Mouse (Mus musculus): Measurements from ENCODE around the gene Ctsa. TPM values are rescaled to one million over a fixed set of nuclear protein-coding genes. Genes with fewer than 3 reads are reported as not detected.
"Not testable (repeated sequence)": the region's sequence is repeated elsewhere in the genome, so short reads cannot be mapped to it uniquely, and the experiment has no call there.

Ctsa gene
- polyA plus RNA-seq, 1 experiment from 2014 or later, result 99.9 TPM

DNA sequence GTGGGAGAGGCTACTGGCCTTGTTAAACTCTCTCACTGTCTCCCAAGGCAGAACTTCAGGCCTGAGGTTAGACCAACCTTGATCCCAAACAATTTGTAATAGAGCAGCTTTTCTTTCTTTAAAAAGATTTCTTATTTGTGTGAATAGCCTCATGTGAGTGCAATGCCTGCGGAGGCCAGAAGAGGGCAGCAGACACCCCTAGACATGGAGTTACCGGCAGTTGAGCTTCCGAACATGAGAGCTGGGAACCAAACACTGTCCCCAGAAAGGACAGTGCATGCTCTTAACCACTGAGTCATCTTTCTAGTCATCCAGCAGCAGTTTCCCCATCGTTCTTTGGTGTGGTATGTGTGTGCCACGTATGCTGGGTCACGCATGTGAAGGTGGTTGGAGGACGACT, 34.9 kb downstream of the Ctsa start:
- 0 out of 2 replicates have a peak overlapping the region, but pooled peaks have one; percentile 0 for H3K27ac ChIP-seq (replicated peaks)
- no peak overlapping the region for H3K9ac ChIP-seq (replicated peaks)
- H3K4me3 ChIP-seq (replicated peaks), result no peak overlapping the region
- no peak for ATAC-seq (ENCODE audit: low FRiP score)
- no peaks in the 10 kb centered on the region for H3K27me3 ChIP-seq (replicated peaks)
- no peak overlapping the region for H3K4me2 ChIP-seq
- 94% methylated on average over 7 of the region's 7 CpGs for WGBS
- H3K9me3 ChIP-seq (replicated peaks), result no peaks in the 10 kb centered on the region
- H3K36me3 ChIP-seq, result no peaks in the 10 kb centered on the region
- no peaks in the 10 kb centered on the region for H3K4me1 ChIP-seq

DNA sequence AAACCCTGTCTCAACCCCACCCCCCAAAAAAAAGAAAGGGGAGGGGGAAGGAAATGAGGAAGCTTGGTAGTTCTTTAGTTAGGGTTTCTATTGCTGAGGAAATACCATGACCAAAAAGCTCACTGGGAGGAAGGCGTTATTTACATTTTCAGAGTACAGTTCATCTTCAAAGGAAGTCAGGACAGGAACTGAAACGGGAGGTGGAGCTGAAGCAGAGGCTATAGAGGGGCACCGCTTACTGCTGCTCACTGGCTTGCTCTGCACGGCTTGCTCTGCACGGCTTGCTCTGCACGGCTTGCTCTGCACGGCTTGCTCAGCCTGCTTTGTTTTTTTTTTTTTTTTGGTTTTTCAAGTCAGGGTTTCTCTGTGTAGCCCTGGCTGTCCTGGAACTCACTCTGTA, 35.8 kb downstream of the Ctsa start:
- ATAC-seq (ENCODE audit: low FRiP score), result no peak
- H3K36me3 ChIP-seq, result no peaks in the 10 kb centered on the region
- 84% methylated on average over 7 of the region's 7 CpGs for WGBS

DNA sequence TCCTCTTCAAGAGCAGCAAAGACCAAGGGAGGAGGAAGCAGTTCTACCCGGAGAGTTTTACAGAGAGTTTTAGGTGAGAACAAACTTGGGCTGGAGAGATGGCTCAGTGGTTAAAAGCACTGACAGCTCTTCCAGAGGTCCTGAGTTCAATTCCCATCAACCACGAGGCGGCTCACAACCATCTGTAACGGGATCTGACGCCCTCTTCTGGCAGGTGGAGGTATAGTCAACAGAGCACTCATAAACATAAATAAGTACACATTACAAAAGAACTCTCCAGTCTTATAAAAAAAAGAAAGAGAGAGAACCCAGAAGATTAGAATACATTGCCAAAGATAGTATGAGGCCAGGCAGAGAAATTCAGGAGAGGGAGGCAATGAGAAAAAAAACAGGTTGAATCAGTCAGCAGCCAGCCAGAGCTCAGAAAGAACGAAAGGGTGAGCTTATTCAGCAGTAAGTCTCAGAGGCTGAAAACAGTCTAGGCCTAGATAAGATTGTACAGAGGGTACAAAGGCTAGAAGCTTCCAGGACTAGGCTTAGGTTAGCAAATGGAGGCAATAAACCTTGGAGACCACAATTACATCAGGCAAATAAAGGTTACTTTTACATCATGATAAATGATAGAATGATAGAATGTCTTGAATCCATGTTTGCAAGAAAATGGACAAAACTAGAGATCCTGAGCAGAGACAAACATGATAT, 39.1 kb downstream of the Ctsa start:
- no peak for ATAC-seq (ENCODE audit: low FRiP score)
- 60% methylated on average over 6 of the region's 6 CpGs for WGBS
- H3K9ac ChIP-seq (replicated peaks), result no peak overlapping the region
- H3K4me1 ChIP-seq, result 0 out of 2 replicates have a peak, but pooled peaks cover 12% of the 10 kb centered on the region
- no peak overlapping the region for H3K4me3 ChIP-seq (replicated peaks)
- H3K36me3 ChIP-seq, result no peaks in the 10 kb centered on the region
- H3K27ac ChIP-seq (replicated peaks), result no peak overlapping the region
- no peaks in the 10 kb centered on the region for H3K9me3 ChIP-seq (replicated peaks)
- H3K4me2 ChIP-seq, result no peak overlapping the region
- no peaks in the 10 kb centered on the region for H3K27me3 ChIP-seq (replicated peaks)

More for the DNA sequence above, 35.8 kb downstream of the Ctsa start:
- no peaks in the 10 kb centered on the region for H3K27me3 ChIP-seq (replicated peaks)
- no peaks in the 10 kb centered on the region for H3K4me1 ChIP-seq
- no peak overlapping the region for H3K9ac ChIP-seq (replicated peaks)
- no peak overlapping the region for H3K4me3 ChIP-seq (replicated peaks)
- H3K27ac ChIP-seq (replicated peaks), result no peak overlapping the region
- H3K4me2 ChIP-seq, result no peak overlapping the region
- H3K9me3 ChIP-seq (replicated peaks), result no peaks in the 10 kb centered on the region

DNA sequence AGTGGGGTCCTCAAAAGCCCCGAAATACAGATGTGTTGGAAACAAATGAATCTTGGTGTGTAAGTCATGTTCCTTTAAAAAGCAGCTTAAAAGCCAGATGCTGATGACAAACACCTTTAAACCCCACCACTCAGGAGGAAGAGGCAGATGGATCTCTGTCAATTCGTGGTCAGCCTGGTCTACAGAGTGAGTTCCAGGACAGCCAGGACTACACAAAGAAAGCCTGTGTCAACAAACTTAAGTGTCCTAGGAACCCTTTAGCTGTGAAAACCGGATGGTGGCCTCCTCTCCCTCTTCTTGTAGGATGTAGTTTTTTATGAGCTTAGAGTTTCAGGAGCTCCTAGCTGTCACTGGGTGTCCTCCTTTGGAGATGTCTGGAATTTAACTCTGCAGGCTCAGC, 40.9 kb downstream of the Ctsa start:
- 49% methylated on average over 3 of the region's 3 CpGs for WGBS
- peak overlapping the region; percentile 65; the same call in 1 of the 2 replicates for H3K27ac ChIP-seq (replicated peaks)
- peaks cover 26% of the 10 kb centered on the region for H3K4me1 ChIP-seq
- no peak overlapping the region for H3K4me3 ChIP-seq (replicated peaks)
- H3K9ac ChIP-seq (replicated peaks), result no peak overlapping the region
- ATAC-seq (ENCODE audit: low FRiP score), result no peak
- H3K27me3 ChIP-seq (replicated peaks), result no peaks in the 10 kb centered on the region
- no peaks in the 10 kb centered on the region for H3K36me3 ChIP-seq
- H3K9me3 ChIP-seq (replicated peaks), result no peaks in the 10 kb centered on the region
- H3K4me2 ChIP-seq, result no peak overlapping the region

DNA sequence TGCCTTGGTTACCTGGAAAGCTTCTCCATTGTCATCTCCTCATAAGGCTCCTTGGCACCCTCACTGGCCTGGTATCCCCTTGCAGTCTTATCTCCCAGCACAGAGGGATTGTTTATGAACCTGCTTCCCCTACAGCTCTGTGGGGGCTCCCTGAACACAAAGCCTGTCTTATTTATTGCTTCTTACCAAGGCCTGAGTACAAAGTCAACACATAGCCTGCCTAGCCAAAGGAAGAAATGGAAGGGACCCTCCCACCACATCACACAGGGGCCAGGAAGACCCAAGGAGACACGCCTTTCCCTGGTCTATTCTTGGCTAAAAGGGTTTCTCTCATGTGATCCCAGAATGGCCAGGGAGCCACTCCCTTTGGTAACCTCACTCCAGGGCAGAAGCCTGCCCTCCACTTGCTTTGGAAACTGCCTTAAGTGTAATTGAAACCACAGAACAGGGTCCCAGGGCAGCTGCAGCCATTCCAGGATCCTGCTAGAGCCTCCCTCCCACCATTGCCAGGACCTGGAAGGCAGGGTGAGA, 41.6 kb downstream of the Ctsa start:
- Histone ChIP-seq H3K9ac (replicated peaks) (no peak overlapping the region; the same call in 1 of the 2 replicates), H3K4me3 (replicated peaks) (no peak overlapping the region), H3K9me3 (replicated peaks) (no peaks in the 10 kb centered on the region), H3K36me3 (no peaks in the 10 kb centered on the region), H3K4me1 (peaks cover 28% of the 10 kb centered on the region), H3K27me3 (replicated peaks) (no peaks in the 10 kb centered on the region), H3K27ac (replicated peaks) (peak overlapping the region; percentile 65), H3K4me2 (no peak overlapping the region)
- WGBS, result 0% methylated on average over 1 of the region's 1 CpGs
- no peak for ATAC-seq (ENCODE audit: low FRiP score)

DNA sequence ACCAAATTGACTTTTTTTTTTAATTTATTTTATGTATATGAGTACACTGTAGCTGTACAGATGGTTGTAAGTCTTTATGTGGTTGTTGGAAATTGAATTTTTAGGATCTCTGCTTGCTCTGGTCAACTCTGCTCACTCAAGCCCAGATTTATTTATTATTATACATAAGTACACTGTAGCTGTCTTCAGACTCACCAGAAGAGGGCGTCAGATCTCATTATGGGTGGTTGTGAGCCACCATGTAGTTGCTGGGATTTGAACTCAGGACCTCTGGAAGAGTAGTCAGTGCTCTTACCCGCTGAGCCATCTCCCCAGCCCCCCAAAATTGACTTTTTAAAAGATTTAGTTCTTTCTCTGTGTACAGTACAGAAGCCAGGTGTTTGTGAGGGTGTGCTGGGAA, 43.0 kb downstream of the Ctsa start:
- not testable (repeated sequence) for H3K9ac ChIP-seq (replicated peaks); H3K27me3 ChIP-seq (replicated peaks); H3K36me3 ChIP-seq; H3K27ac ChIP-seq (replicated peaks); H3K4me3 ChIP-seq (replicated peaks); ATAC-seq (ENCODE audit: low FRiP score); H3K9me3 ChIP-seq (replicated peaks); H3K4me2 ChIP-seq
- H3K4me1 ChIP-seq, result peaks cover 35% of the 10 kb centered on the region
- WGBS, result 57% methylated on average over 2 of the region's 2 CpGs

DNA sequence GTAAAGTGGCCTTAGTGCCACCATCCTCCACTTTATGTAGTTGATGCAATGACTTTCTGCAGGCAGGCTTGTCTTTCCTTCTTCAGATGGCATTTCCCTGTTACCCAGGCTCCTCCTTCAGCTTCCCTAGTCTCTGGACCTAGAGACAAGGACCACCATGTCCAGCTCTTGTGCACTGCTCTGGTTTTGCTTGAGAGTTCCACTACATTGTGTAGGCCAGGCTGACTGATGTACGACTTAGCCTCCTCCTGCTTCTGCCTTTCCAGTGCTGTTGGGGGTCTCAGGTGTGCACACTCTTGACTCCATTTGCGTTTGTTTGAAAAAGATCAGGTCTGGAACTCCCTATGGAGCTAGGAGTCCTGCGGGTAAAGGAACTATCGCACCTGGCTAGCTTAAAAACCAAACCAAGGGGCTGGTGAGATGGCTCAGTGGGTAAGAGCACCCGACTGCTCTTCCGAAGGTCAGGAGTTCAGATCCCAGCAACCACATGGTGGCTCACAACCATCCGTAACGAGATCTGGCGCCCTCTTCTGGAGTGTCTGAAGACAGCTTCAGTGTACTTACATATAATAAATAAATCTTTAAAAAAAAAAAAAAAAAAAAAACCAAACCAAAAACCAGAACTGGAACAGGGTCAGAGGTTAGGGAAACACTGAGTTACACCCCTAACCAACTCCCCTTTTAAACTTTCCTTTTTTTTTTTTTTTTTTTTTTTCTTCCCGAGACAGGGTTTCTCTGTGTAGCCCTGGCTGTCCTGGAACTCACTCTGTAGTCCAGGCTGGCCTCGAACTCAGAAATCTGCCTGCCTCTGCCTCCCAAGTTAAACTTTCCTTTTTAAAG, 44.9 kb downstream of the Ctsa start:
- Histone ChIP-seq H3K4me2 (peak overlapping the region; percentile 96), H3K27ac (replicated peaks) (peak overlapping the region; percentile 100; the same call in 1 of the 2 replicates), H3K4me1 (peaks cover 43% of the 10 kb centered on the region), H3K4me3 (replicated peaks) (peak overlapping the region; percentile 89)
- H3K27me3 ChIP-seq (replicated peaks); H3K9me3 ChIP-seq (replicated peaks); H3K36me3 ChIP-seq; ATAC-seq (ENCODE audit: low FRiP score); H3K9ac ChIP-seq (replicated peaks): not testable (repeated sequence)
- WGBS, result 71% methylated on average over 11 of the region's 11 CpGs

DNA sequence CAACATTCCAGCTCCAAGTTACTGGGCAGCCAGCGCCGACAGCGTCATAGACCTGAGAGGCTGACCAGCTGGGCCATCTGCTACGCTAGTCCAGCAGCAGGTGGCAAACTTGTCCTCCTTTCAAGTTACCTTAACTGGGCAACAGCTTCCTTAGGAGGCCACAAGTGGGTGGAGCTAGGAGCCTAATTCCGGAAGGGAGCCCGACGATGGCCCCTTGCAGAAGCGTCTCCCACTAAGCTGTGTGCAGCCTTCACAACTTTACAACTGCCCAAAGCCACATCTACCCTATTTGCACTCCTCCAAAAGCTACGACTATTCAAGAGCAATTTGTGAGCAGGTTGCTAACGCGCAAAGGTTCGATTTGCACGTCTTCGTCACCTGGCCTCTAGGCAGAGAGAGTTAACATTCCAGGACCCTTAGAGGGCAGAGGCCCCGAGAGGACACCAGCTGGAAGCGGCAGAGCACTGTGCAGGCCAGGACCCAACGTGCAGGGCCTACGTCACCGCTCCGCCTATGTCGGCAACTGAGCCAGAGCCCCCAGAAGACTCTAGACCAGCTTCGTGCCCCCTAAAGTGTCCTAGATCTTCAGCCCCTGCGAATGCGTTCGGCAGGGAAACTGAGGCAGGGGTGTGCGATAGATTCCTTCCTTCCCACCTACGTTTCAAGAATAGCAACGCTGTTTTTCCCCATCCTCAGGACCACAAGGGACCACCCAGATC, 46.0 kb downstream of the Ctsa start:
- peaks cover 43% of the 10 kb centered on the region for H3K4me1 ChIP-seq
- ATAC-seq (ENCODE audit: low FRiP score), result peak; percentile 63
- no peaks in the 10 kb centered on the region for H3K9me3 ChIP-seq (replicated peaks)

DNA sequence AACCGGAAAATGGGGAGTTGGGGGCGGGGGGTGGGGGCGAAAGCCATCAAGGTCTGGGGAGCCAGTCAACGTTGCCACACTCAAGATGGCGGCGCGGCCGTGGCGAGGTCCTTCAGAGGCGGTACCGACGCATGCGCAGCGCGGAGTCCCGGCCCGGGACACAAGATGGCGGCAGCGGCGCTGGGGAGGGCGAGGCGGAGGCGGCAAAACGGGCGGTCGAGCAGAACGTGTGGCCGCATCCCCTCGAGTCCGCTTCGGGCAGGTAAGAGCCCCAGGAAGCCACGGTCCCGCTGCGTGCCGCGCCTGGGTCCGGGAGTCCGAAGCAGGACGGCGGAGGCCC, 46.5 kb downstream of the Ctsa start, which contains the start of gene Pcif1:
Pcif1 (plus strand) TSS at position 77 of the 340 bp plus-strand sequence.
- ATAC-seq (ENCODE audit: low FRiP score), result peak; percentile 92
- H3K4me3 ChIP-seq (replicated peaks), result peak within 1 kb of the TSS; percentile 89
- H3K9ac ChIP-seq (replicated peaks), result peak within 1 kb of the TSS; percentile 100
- H3K9me3 ChIP-seq (replicated peaks), result no peaks in the 10 kb centered on the region
- H3K27me3 ChIP-seq (replicated peaks), result no peaks in the 10 kb centered on the region
- H3K4me2 ChIP-seq, result peak within 1 kb of the TSS; percentile 96
- under 1% methylated on average over 26 of the region's 40 CpGs for WGBS
- peaks cover 40% of the 10 kb centered on the region for H3K4me1 ChIP-seq
- peak within 1 kb of the TSS; percentile 100 for H3K27ac ChIP-seq (replicated peaks)
- peaks cover 16% of the 10 kb centered on the region for H3K36me3 ChIP-seq

More for the DNA sequence above, 46.0 kb downstream of the Ctsa start:
- under 1% methylated on average over 28 of the region's 28 CpGs for WGBS
- Histone ChIP-seq H3K27ac (replicated peaks) (peak overlapping the region; percentile 100), H3K9ac (replicated peaks) (peak overlapping the region; percentile 100), H3K36me3 (peaks cover 10% of the 10 kb centered on the region), H3K27me3 (replicated peaks) (no peaks in the 10 kb centered on the region), H3K4me3 (replicated peaks) (peak overlapping the region; percentile 89), H3K4me2 (peak overlapping the region; percentile 96)

DNA sequence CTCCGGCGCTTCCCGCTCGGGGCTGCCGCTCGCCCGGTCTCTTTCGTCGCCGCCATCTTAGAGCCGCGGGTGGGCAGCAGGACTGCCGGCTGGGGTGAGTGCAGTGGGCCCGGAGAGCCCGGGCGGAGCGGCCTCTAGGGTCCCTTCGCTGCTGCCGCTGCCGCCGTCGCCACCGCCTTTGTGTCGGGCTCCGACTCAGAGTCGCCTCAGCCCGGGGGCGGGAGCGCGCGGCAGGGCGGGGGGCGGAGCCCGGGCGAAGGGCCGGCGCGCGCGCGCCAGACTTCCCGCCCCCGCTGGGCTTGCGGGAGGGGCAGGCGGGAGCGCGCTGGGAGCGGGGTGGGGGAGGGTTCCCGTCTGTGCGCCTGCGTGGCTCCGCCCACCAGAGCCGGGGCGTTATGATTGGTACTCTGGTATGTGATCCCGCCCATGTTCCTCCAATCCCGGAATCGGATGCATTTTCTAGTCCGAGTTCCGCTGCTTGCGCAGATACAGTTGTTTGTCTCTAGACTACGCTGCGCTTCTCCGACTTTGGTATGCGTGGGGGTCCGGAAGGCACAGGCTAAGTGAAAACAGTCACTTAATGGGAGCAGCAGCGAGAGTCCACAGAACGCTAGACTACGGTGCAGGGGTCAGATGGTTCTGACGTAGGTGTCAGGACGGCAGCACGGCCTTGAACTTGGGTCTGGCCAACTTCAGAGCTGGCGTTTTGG, 47.0 kb downstream of the Ctsa start:
- H3K4me2 ChIP-seq, result peak overlapping the region; percentile 96

DNA sequence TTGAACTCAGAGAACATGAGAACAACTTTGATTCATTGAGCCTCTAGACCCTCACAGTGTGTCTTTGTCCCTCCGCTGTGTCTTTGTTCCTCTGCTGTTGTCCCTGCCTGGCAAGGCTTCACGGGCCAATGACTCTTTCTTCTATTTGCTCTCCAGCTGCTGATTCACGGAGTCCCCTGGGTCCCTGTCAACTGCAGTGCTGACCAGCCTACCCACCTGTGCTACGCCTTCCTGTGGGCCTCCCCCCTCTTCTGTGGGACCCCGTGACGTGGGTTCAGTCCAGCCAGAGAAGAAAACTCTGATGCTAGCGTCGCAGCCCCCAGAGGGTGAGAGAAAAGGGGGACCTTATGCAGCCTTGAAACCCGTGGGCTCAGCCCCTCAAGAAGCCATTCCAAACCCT, 49.9 kb downstream of the Ctsa start:
- 18% methylated on average over 9 of the region's 9 CpGs for WGBS
- H3K27ac ChIP-seq (replicated peaks), result no peak overlapping the region

More for the DNA sequence above, 47.0 kb downstream of the Ctsa start:
- peaks cover 19% of the 10 kb centered on the region for H3K36me3 ChIP-seq
- H3K27me3 ChIP-seq (replicated peaks), result no peaks in the 10 kb centered on the region
- H3K4me3 ChIP-seq (replicated peaks), result peak overlapping the region; percentile 89
- peak overlapping the region; percentile 100 for H3K9ac ChIP-seq (replicated peaks)
- H3K4me1 ChIP-seq, result peaks cover 35% of the 10 kb centered on the region
- under 1% methylated on average over 52 of the region's 72 CpGs for WGBS
- H3K27ac ChIP-seq (replicated peaks), result peak overlapping the region; percentile 100
- peak; percentile 92 for ATAC-seq (ENCODE audit: low FRiP score)
- H3K9me3 ChIP-seq (replicated peaks), result no peaks in the 10 kb centered on the region

More for the DNA sequence above, 49.9 kb downstream of the Ctsa start:
- no peaks in the 10 kb centered on the region for H3K9me3 ChIP-seq (replicated peaks)
- H3K4me2 ChIP-seq, result no peak overlapping the region
- H3K36me3 ChIP-seq, result peaks cover 46% of the 10 kb centered on the region
- no peak overlapping the region for H3K9ac ChIP-seq (replicated peaks)
- H3K4me3 ChIP-seq (replicated peaks), result no peak overlapping the region
- no peaks in the 10 kb centered on the region for H3K27me3 ChIP-seq (replicated peaks)
- peaks cover 25% of the 10 kb centered on the region for H3K4me1 ChIP-seq
- ATAC-seq (ENCODE audit: low FRiP score), result no peak

Measured in neural tube, embryonic 15.5 days (tissue).